In the genomic region with DNA sequence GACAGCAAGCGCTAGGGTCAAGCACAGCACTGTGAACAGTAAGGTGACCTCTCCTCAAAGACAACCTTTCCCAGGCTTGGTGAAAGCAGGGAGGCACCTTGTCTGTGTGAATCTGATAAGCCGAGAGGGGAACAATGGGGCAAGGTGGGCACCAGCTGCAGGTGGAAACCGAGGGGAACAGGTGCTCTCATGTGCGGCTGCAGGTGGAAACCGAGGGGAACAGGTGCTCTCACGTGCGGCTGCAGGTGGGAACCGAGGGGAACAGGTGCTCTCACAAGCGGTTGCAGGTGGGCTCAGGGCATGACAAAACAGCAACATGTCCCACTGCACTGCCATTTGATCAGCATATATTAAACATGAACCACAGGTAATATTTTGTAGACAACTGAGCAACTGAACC, we compare ENCODE assay signal across 9 mouse cellular contexts. TPM values are rescaled to one million over a fixed set of nuclear protein-coding genes. Genes with fewer than 3 reads are reported as not detected.
DNase-seq lines count a peak whose midpoint lies in the region; ATAC-seq and TF ChIP-seq lines count a peak whose summit lies in the region.
"Had no signal": no experiment of that assay in that cellular context is flagged by ENCODE, and none has a peak within 500 bp of the region (broad histone marks: within the 10 kb centered on the region; RNA-seq: fewer than 3 reads in every experiment).

No protein-coding gene starts in this region.

- DNase-seq in lung, postnatal 36 days, result no peak
- no peak for DNase-seq in forebrain, embryonic 10.5 days (ENCODE audit: extremely low spot score, low spot score)
- no peak for DNase-seq in frontal cortex, postnatal 36 days (ENCODE audit: low spot score in 2 of 2)
- DNase-seq in lung, postnatal 25 days (ENCODE audit: low spot score), result no peak

- peaks cover 21% of the 10 kb centered on the region for H3K4me1 ChIP-seq in lung, embryonic 16.5 days (replicated peaks; ENCODE audit: control insufficient read depth, insufficient read depth, low read length)
- H3K4me1 ChIP-seq in forebrain, embryonic 10.5 days, result peaks cover 60% of the 10 kb centered on the region
- peaks cover 34% of the 10 kb centered on the region for H3K4me1 ChIP-seq in hindbrain, embryonic 16.5 days (ENCODE audit: control insufficient read depth, insufficient read depth, low read depth, low read length)
- H3K4me1 ChIP-seq in olfactory bulb, adult 2 months (ENCODE audit: control insufficient read depth, insufficient read depth, low read length), result peaks cover 61% of the 10 kb centered on the region

- peak overlapping the region; percentile 36; the same call in 1 of the 2 replicates for H3K4me2 ChIP-seq in lung, embryonic 16.5 days (ENCODE audit: low read depth, low read length)
- H3K4me2 ChIP-seq in hindbrain, embryonic 16.5 days (ENCODE audit: low read length), result no peak overlapping the region

- TF ChIP-seq POLR2A in olfactory bulb, adult 2 months (IDR thresholded peaks at IDR 0.05; ENCODE audit: insufficient read depth, low read depth, low read length), result no peak

- peak overlapping the region; percentile 38; the same call in 1 of the 2 replicates for H3K9ac ChIP-seq in lung, embryonic 16.5 days (ENCODE audit: low read length)
- H3K9ac ChIP-seq in hindbrain, embryonic 16.5 days (ENCODE audit: low read depth, low read length), result peak overlapping the region; percentile 41; the same call in 1 of the 2 replicates

- no peaks in the 10 kb centered on the region for H3K36me3 ChIP-seq in lung, embryonic 16.5 days (ENCODE audit: control insufficient read depth, insufficient read depth, low read length)
- H3K36me3 ChIP-seq in forebrain, embryonic 10.5 days (replicated peaks), result peaks cover 42% of the 10 kb centered on the region
- H3K36me3 ChIP-seq in hindbrain, embryonic 16.5 days (ENCODE audit: control insufficient read depth, insufficient read depth, low read length), result no peaks in the 10 kb centered on the region

- no peak for ATAC-seq in lung, embryonic 16.5 days (ENCODE audit: low read depth)
- ATAC-seq in hindbrain, embryonic 16.5 days, result no peak

- no peak for TF ChIP-seq CTCF in olfactory bulb, adult 2 months (IDR thresholded peaks at IDR 0.05; ENCODE audit: insufficient read depth, low read depth, low read length)

- peak overlapping the region; percentile 87; the same call in 1 of the 2 replicates for H3K27ac ChIP-seq in lung, embryonic 16.5 days (ENCODE audit: low read length)
- H3K27ac ChIP-seq in forebrain, embryonic 10.5 days, result peak overlapping the region; percentile 85
- no peak overlapping the region for H3K27ac ChIP-seq in hindbrain, embryonic 16.5 days (ENCODE audit: low read depth, low read length)
- H3K27ac ChIP-seq in olfactory bulb, adult 2 months (ENCODE audit: insufficient read depth, low read depth, low read length), result peak overlapping the region; percentile 96

- H3K4me3 ChIP-seq in lung, embryonic 16.5 days (ENCODE audit: low read length), result no peak overlapping the region
- H3K4me3 ChIP-seq in forebrain, embryonic 10.5 days, result no peak overlapping the region
- no peak overlapping the region for H3K4me3 ChIP-seq in hindbrain, embryonic 16.5 days (ENCODE audit: low read length)
- H3K4me3 ChIP-seq in olfactory bulb, adult 2 months (ENCODE audit: insufficient read depth, low read depth, low read length), result no peak overlapping the region

- H3K27me3 ChIP-seq in lung, embryonic 16.5 days (ENCODE audit: control insufficient read depth, insufficient read depth, low read depth, low read length), result no peaks in the 10 kb centered on the region
- no peaks in the 10 kb centered on the region for H3K27me3 ChIP-seq in forebrain, embryonic 10.5 days (ENCODE audit: poor library complexity, severe bottlenecking)
- no peaks in the 10 kb centered on the region for H3K27me3 ChIP-seq in hindbrain, embryonic 16.5 days (replicated peaks; ENCODE audit: control insufficient read depth, insufficient read depth, low read length)
- H3K27me3 ChIP-seq: Patski had no signal

- WGBS in lung, embryonic 16.5 days, result 65% methylated on average over 9 of the region's 9 CpGs
- 87% methylated on average over 9 of the region's 9 CpGs for WGBS in forebrain, embryonic 10.5 days
- 87% methylated on average over 9 of the region's 9 CpGs for WGBS in hindbrain, embryonic 16.5 days
- WGBS in olfactory bulb, adult 2 months, result 90% methylated on average over 9 of the region's 9 CpGs

- H3K9me3 ChIP-seq in lung, embryonic 16.5 days (ENCODE audit: control insufficient read depth, low read length), result no peaks in the 10 kb centered on the region
- no peaks in the 10 kb centered on the region for H3K9me3 ChIP-seq in forebrain, embryonic 10.5 days
- no peaks in the 10 kb centered on the region for H3K9me3 ChIP-seq in hindbrain, embryonic 16.5 days (ENCODE audit: control insufficient read depth, low read length)

RNA-seq across cellular contexts. Expression of gene Slc7a5, which starts 10.3 kb away (rescaled TPM):
- polyA plus RNA-seq in lung, embryonic 16.5 days (2015; fragmentation: Nextera tagmentation; extraction: Ambion mirVana), result 10.4 and 10.7 TPM in 2 replicates
- polyA plus RNA-seq in forebrain, embryonic 10.5 days (2016; fragmentation: Nextera tagmentation; extraction: Ambion mirVana), result 27.4 and 30.5 TPM in 2 replicates
- polyA plus RNA-seq in hindbrain, embryonic 16.5 days (2015; fragmentation: Nextera tagmentation; extraction: Ambion mirVana), result 44.9 and 57.8 TPM in 2 replicates
- polyA plus RNA-seq in olfactory bulb, adult 2 months (2012; ENCODE audit: insufficient read depth, insufficient read length, low replicate concordance, missing spikeins), result not detected in 2 replicates

RNA-seq across cellular contexts. Expression of gene Car5a, which starts 47.5 kb away (rescaled TPM):
- polyA plus RNA-seq in lung, embryonic 16.5 days (2015; fragmentation: Nextera tagmentation; extraction: Ambion mirVana), result not detected in 2 replicates
- not detected in 2 replicates for polyA plus RNA-seq in forebrain, embryonic 10.5 days (2016; fragmentation: Nextera tagmentation; extraction: Ambion mirVana)
- 0.25 and 0.40 TPM in 2 replicates for polyA plus RNA-seq in hindbrain, embryonic 16.5 days (2015; fragmentation: Nextera tagmentation; extraction: Ambion mirVana)
- polyA plus RNA-seq in olfactory bulb, adult 2 months (2012; ENCODE audit: insufficient read depth, insufficient read length, low replicate concordance, missing spikeins), result not detected in 2 replicates
- polyA plus RNA-seq: gonadal fat pad, adult 2 months; Patski had no signal

RNA-seq across cellular contexts. Expression of gene Banp, which starts 52.3 kb away (rescaled TPM):
- 50.7 and 53.0 TPM in 2 replicates for polyA plus RNA-seq in lung, embryonic 16.5 days (2015; fragmentation: Nextera tagmentation; extraction: Ambion mirVana)
- 44.1 and 56.4 TPM in 2 replicates for polyA plus RNA-seq in forebrain, embryonic 10.5 days (2016; fragmentation: Nextera tagmentation; extraction: Ambion mirVana)
- 49.9 and 54.9 TPM in 2 replicates for polyA plus RNA-seq in hindbrain, embryonic 16.5 days (2015; fragmentation: Nextera tagmentation; extraction: Ambion mirVana)
- not detected in 2 replicates for polyA plus RNA-seq in olfactory bulb, adult 2 months (2012; ENCODE audit: insufficient read depth, insufficient read length, low replicate concordance, missing spikeins)

Comparison
In these comparisons a context has a peak if more than half of its experiments do, and no peak if none do; other contexts are left out.
1. RNA of gene Slc7a5, which starts 10.3 kb away (polyA plus RNA-seq): 44.9 to 57.8 TPM in hindbrain, embryonic 16.5 days, 27.4 to 30.5 TPM in forebrain, embryonic 10.5 days and 10.4 to 10.7 TPM in lung, embryonic 16.5 days; not detected in olfactory bulb, adult 2 months; every median in the first group is over 10 times any median in the second.
2. RNA of gene Banp, which starts 52.3 kb away (polyA plus RNA-seq): 50.7 to 53.0 TPM in lung, embryonic 16.5 days, 49.9 to 54.9 TPM in hindbrain, embryonic 16.5 days and 44.1 to 56.4 TPM in forebrain, embryonic 10.5 days; not detected in olfactory bulb, adult 2 months; every median in the first group is over 10 times any median in the second.